Mouse (Mus musculus): Measurements from ENCODE around the gene Serpina1e.
"Not testable (repeated sequence)": the region's sequence is repeated elsewhere in the genome, so short reads cannot be mapped to it uniquely, and the experiment has no call there.

Gene Serpina1e

DNA sequence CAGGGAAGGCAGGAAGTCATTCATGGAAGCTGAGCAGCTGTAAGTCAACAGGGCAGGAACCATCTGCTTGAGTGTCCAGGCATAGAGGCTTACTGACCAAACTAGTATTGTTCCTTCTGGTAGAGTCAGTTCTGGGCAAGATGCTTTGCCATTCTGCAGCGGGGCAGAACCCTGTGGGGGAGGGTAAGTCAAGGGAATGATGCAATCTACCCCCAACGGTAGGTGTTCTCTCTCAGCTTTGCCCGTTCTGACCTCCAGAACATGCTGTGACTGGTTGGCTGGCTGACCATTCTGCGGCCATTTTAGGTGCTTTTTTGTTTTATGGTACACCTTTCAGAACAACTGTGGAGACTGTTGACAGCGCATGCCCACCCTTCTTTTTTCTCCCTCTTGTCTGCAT lies 3.6 kb upstream of the Serpina1e start:
- no peak for DNase-seq

DNA sequence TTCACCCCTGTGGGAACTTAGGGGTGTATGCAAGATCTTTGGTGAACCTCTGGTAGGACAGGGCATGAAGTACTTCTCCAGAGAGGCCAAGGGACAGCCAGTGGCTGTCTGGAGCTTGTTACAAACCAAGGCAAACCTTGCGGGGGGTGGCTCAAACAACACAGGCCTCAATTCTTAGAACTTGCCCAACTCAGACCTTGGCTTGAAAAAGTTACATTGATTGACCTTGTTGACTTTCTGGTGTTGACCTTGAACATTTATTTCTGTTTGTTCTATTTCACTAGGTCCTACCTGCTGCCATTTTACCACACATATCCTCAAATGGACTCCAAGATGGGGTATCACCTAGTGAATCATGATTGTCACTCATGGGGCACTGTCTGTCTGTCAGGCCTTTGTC lies 2.9 kb upstream of the Serpina1e start:
- DNase-seq, result no peak

DNA sequence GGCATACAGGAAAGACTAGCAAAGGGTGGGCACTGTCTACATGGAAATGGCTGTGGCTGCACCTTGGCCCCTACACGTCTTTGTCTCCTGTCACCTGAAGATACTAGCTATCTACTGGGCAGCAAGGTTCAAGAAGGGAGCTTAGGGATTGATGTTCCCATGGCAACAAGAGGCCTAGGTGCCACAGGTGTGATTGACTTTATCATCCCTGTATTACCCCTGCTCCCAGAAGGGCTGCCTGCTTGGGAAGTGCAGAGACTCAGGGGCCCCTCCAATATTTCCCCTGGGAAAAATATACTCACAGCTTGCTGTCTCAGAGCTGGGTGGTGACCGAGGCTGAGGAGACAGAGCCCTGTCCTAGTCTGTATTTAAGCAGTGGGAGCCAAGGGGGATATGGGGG lies 2.2 kb downstream of the Serpina1e start:
- DNase-seq, result not testable (repeated sequence)

DNA sequence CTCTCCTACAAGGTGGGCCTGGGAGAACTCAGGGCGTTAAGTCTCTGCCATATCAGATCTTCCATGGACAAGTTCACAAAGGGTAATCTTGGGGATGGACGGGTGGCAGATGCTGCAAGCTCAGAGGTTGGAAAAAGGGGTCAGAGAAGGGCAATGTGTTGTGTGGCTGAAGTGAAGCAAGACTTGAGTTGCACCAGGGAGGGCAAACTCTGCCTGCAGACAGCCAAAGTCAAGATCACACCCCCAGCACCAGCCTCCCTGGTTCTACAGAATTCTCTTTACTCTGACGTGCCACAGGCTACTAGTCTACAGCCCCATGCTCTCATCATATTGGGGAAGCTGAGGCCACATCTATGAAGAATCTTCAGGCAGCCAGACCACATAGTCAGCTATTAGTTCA lies 5.8 kb downstream of the Serpina1e start:
- DNase-seq, result not testable (repeated sequence)

DNA sequence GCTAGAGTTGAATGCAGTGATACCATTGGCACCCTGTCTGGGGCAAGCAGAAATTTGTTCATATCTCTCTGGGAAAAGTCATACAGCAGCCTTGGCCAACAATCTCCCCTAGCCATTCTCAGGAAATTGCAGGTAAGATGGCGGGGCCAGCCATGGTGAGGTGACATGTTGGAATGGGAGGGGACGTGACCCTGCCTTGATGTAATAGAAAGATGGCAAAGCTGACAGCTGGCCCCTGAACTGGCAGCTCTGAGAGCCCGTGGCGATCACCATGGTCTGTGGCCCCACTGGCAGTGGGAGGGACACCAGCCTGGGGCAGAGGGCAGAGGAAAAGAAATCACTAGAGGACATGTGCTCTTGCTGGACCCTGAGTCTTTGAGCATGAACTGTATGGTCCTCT lies 12.5 kb downstream of the Serpina1e start:
- DNase-seq, result no peak

DNA sequence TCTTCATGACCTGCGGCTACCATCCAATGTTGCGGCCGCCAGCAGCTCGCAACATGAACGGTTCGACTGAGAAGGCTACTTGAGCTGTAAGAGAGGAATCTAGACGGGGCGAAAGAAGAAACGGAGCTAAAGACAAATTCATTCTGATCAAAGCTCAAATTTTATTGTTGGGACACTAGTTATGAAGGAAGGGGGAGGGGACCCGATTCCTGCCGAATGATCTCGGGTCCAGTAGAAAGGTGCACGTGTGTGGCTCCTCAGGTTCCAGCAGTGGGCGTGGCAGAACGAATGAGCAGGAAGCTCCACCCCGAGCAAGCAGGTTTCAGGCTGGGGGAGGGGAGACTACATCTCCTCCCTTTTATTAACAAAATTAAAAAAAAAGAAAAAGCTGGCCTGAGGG lies 49.6 kb downstream of the Serpina1e start:
- DNase-seq, result not testable (repeated sequence)

DNA sequence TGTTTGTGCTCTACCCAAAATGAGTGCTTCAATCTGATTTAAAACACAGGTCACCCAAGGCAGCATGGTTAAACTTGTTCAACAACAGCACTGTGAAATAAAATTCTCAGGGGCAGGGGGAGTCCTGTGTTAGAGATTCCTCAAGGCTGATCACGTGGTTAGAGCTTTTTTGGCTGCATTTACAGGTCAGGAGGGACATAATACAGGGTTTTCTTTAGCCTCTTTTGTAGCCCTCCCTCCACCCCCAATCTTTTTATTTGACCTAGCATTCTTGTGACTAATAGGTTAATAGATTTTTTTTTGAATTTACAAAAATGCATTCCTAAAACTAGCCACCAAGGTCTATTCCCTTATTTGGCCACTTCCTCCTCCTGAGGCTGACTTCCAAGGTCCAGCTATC lies 51.0 kb downstream of the Serpina1e start:
- not testable (repeated sequence) for DNase-seq

DNA sequence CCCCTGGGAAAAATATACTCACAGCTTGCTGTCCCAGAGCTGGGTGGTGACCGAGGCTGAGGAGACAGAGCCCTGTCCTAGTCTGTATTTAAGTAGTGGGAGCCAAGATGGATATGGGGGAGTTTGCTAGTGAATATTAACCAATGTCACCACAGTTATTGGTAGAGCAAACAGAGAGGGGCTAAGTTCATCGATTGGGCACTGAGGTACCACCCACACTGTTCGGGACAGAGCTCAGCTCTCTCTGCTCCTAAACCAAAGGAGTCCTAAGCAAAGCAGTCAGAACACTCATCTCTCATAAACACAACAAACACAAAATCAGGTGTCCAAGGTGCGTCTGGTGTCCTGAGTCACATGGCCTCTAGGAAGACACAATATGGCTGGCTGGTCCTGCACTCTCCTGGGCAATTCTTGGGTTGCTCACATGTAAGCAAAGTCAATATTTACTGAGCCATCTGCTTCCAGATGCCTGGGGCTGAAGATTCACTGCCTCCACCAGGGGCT lies 53.9 kb downstream of the Serpina1e start, which contains the start of gene Serpina1c:
Serpina1c (minus strand) TSS at position 51 of the 504 bp plus-strand sequence.
- DNase-seq, result not testable (repeated sequence)

DNA sequence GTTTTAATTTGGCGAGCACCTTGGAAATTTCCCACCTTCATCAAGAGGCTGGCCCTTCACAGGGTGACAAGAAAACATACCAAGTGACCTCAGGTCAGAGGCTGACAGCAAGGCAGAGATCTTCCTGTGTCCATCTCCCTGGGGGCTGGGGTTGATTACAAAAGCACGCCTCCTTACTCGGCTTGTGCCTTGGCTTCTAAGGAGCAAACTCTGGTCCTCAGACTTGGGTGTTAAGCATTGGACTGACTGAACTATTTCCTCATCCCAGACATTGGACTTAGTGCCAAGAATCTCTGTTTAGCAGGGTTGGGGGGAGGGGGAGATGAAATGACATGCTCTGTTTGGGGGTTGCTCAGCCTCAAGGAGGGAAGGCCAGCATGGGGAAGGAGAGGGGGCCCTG lies 56.8 kb downstream of the Serpina1e start:
- DNase-seq, result not testable (repeated sequence)
